Mouse (Mus musculus) brain, embryonic 18.5 days (tissue): ENCODE data around the gene Atxn2.

Experiments used
- DNase-seq: peaks from one replicate; pipeline ENCODE4 v3.0.0-alpha.2; 2012; ENCODE audit warnings: low read depth, low spot score

Atxn2 gene

GRCm38 (mm10) chr5:121856740-121857139 is 145.6 kb downstream of the Atxn2 start:
- no peak for DNase-seq

DNA sequence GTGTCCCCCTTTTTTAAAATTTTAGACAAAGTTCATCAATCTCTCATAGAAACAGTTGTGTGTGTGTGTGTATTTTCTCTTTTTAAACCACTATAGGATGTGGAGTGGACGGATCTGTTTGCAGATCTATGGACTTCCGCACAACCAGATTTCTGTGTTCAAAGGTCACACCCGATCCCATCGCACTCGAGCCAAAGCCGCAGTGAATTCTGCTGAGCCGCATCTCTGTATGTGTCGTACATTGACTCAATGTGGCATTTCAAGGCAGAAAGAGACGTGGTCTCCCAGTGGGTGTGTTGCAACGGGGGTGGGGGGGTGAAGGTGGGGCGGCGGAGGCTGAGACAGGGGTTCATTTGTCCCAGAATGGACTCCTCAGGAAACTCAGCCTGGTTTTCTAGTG is 147.3 kb downstream of the Atxn2 start:
- DNase-seq, result no peak

DNA sequence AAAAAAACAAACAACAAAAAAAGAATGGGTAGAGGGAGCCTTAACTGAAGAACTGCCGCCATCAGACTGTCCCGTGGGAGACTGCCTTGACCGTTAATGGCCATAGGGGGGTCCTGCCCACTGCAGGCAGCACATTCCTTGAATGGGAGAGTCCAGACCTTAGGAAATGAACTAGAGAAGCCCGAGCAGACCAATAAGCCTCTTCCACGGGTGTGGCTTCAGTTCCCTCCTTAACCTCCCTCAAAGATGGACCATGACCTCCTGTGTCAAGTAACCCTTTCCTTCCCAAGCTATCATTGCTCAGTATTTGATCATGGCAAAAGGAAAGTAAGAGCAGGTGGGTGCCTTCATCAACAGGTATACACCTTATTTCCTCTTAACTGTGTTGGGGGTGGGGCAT is 150.8 kb downstream of the Atxn2 start:
- DNase-seq, result no peak

GRCm38 (mm10) chr5:121864330-121864729 is 153.2 kb downstream of the Atxn2 start:
- DNase-seq, result no peak
